Mouse (Mus musculus) forebrain, embryonic 12.5 days (tissue): ENCODE results near the gene Itih4. TPM values are rescaled to one million over a fixed set of nuclear protein-coding genes. Genes with fewer than 3 reads are reported as not detected.

Experiments used
- ATAC-seq: fragments of 200-750 bp; cut with Nextera tagmentation; 2 replicates; pipeline ENCODE4 v1.8.0; 2017; ENCODE audit warnings: moderate TSS enrichment; ENCODE audit not compliant: low FRiP score
- H3K27ac ChIP-seq: fragments of 300-500 bp; sonication (generic); 2 replicates; pipeline ENCODE4 v1.5.1; 2016; ENCODE audit warnings: mild to moderate bottlenecking
- H3K27me3 ChIP-seq: fragments of 300-500 bp; sonication (generic); 2 replicates; pipeline ENCODE4 v1.6.1; 2016; ENCODE audit warnings: mild to moderate bottlenecking
- H3K36me3 ChIP-seq: fragments of 300-500 bp; sonication (generic); replicated peaks from 2 replicates; pipeline ENCODE4 v1.6.1; 2016; ENCODE audit warnings: mild to moderate bottlenecking
- H3K4me1 ChIP-seq: fragments of 300-500 bp; sonication (generic); 2 replicates; pipeline ENCODE4 v1.6.1; 2016
- H3K4me2 ChIP-seq: fragments of 300-500 bp; sonication (generic); 2 replicates; pipeline ENCODE4 v1.6.1; 2016; ENCODE audit warnings: mild to moderate bottlenecking, moderate library complexity
- H3K4me3 ChIP-seq: fragments of 300-500 bp; sonication (generic); replicated peaks from 2 replicates; pipeline ENCODE4 v1.5.1; 2016; ENCODE audit warnings: mild to moderate bottlenecking
- H3K9ac ChIP-seq: fragments of 300-500 bp; sonication (generic); 2 replicates; pipeline ENCODE4 v1.6.1; 2016; ENCODE audit warnings: mild to moderate bottlenecking
- H3K9me3 ChIP-seq: fragments of 300-500 bp; sonication (generic); 2 replicates; pipeline ENCODE4 v1.6.1; 2016
- WGBS: fragments of 180-500 bp; shearing (Covaris S2); methylation state at CpG from one replicate; pipeline ENCODE4 v1.1.7; 2016; 5-methylcytosine and 5-hydroxymethylcytosine counted together
- polyA plus RNA-seq: library from polyadenylated mRNA; unstranded; fragments of >200 nt; fragmentation: Nextera tagmentation; extraction: Ambion mirVana; gene quantifications from 2 replicates; pipeline ENCODE4 v1.2.1, GENCODE M21; 2016

Gene Itih4
- polyA plus RNA-seq, 1 experiment from 2014 or later, result not detected

DNA sequence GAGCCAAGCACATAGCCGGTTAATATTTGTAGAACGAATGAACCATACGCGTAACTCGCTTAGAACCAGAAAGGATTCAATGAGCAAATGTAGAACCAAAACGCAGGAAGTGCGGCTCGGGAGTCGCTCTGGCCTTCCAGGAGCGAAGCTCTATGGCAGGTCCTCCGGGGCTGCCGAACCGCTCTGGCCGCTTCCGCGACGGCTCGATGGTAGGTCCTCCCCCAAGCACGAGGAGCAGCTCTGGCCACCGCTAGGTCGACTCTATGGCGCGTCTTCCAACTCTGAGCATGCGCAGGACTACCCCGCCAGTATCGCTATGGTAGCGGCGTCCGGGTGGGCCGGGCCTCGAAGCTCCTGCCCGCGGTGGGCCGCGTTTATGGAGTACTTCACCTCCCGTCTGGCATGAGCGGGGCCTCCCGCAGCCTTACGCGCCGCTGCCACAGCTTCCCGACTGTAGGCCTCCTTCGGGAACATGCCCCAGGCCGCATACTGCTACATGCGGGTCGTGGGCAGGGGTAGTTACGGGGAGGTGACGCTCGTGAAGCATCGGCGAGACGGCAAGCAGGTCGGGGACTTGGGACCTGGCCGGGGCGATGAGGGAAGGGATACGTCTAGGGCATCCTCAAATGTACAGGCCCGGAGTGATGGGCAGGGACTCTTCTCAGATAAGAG lies 65.0 kb downstream of the Itih4 start, which contains the start of gene Nek4:
Gene Nek4 (plus strand): TSS at position 224 of the 672 bp plus-strand sequence.
- 0 out of 2 replicates have a peak, but pooled peaks cover 5% of the 10 kb centered on the region for H3K27me3 ChIP-seq
- peak within 1 kb of the TSS; percentile 78 for H3K4me3 ChIP-seq
- peak within 1 kb of the TSS; percentile 76 for H3K4me2 ChIP-seq
- peak; percentile 99 for ATAC-seq
- no peaks in the 10 kb centered on the region for H3K9me3 ChIP-seq
- H3K27ac ChIP-seq, result peak within 1 kb of the TSS; percentile 66; the same call in 1 of the 2 replicates
- WGBS, result under 1% methylated on average over 57 of the region's 57 CpGs
- peak within 1 kb of the TSS; percentile 92 for H3K9ac ChIP-seq
- peaks cover 9% of the 10 kb centered on the region for H3K4me1 ChIP-seq
- H3K36me3 ChIP-seq, result 0 out of 2 replicates have a peak, but pooled peaks cover 4% of the 10 kb centered on the region

Other genes with a start within 250 kb of the Itih4 start
- gene Rft1, start 232.1 kb upstream of the Itih4 start, polyA plus RNA-seq, result 10.9 TPM in 2 replicates
- gene Sfmbt1, start 171.6 kb upstream of the Itih4 start, polyA plus RNA-seq, result 24.6 and 28.1 TPM in 2 replicates
- gene Tmem110, start 60.9 kb upstream of the Itih4 start, polyA plus RNA-seq, result 22.6 and 25.1 TPM in 2 replicates
- 0.15 and 0.47 TPM in 2 replicates for gene Mustn1, start 7.3 kb upstream of the Itih4 start, polyA plus RNA-seq
- gene Itih3, start 37.3 kb downstream of the Itih4 start, polyA plus RNA-seq, result 0.08 and 0.17 TPM in 2 replicates
- not detected in 2 replicates for gene Itih1, start 56.8 kb downstream of the Itih4 start, polyA plus RNA-seq
- gene Nek4, start 64.9 kb downstream of the Itih4 start, polyA plus RNA-seq, result 22.9 and 23.2 TPM in 2 replicates
- 60.5 and 66.0 TPM in 2 replicates for gene Glt8d1, start 114.9 kb downstream of the Itih4 start, polyA plus RNA-seq
- 262 and 276 TPM in 2 replicates for gene Spcs1, start 115.2 kb downstream of the Itih4 start, polyA plus RNA-seq
- gene Pbrm1, start 132.7 kb downstream of the Itih4 start, polyA plus RNA-seq, result 176 and 189 TPM in 2 replicates
- 98.7 and 107 TPM in 2 replicates for gene Gnl3, start 132.7 kb downstream of the Itih4 start, polyA plus RNA-seq
- 54.6 and 67.9 TPM in 2 replicates for gene Smim4, start 242.5 kb downstream of the Itih4 start, polyA plus RNA-seq
- 406 and 410 TPM in 2 replicates for gene Nt5dc2, start 244.6 kb downstream of the Itih4 start, polyA plus RNA-seq